In genomic region chr3:17326292-17326691, GRCm38 (mm10) we compare ENCODE assay signal across 14 mouse cellular contexts.
DNase-seq lines count a peak whose midpoint lies in the region; ATAC-seq and TF ChIP-seq lines count a peak whose summit lies in the region.
"Had no signal": no experiment of that assay in that cellular context is flagged by ENCODE, and none has a peak within 500 bp of the region (broad histone marks: within the 10 kb centered on the region; RNA-seq: fewer than 3 reads in every experiment).

No protein-coding gene starts in this region.

- peak; percentile 71 for ATAC-seq in forebrain, embryonic 15.5 days (replicated peaks)
- peak; percentile 54; the same call in 1 of the 2 replicates for ATAC-seq in hindbrain, postnatal 0 days
- peak; percentile 40; the same call in 1 of the 2 replicates for ATAC-seq in neural tube, embryonic 13.5 days (ENCODE audit: low read depth)
- ATAC-seq: intestine, postnatal 0 days had no signal

- H3K9ac ChIP-seq in forebrain, embryonic 15.5 days (replicated peaks): no peak overlapping the region
- peak overlapping the region; percentile 37; the same call in 1 of the 2 replicates for H3K9ac ChIP-seq in hindbrain, postnatal 0 days (replicated peaks; ENCODE audit: low read length)
- H3K9ac ChIP-seq in neural tube, embryonic 13.5 days: peak overlapping the region; percentile 58
- H3K9ac ChIP-seq: limb, embryonic 15.5 days; stomach, embryonic 15.5 days had no signal

- H3K27ac ChIP-seq in forebrain, embryonic 15.5 days (replicated peaks): peak overlapping the region; percentile 72
- peak overlapping the region; percentile 70 for H3K27ac ChIP-seq in hindbrain, postnatal 0 days
- H3K27ac ChIP-seq in neural tube, embryonic 13.5 days (replicated peaks): peak overlapping the region; percentile 92
- H3K27ac ChIP-seq: limb, embryonic 15.5 days; stomach, embryonic 15.5 days had no signal

- H3K4me1 ChIP-seq in forebrain, embryonic 15.5 days: peaks cover 16% of the 10 kb centered on the region
- no peaks in the 10 kb centered on the region for H3K4me1 ChIP-seq in hindbrain, postnatal 0 days (ENCODE audit: insufficient read depth, low read length)
- peaks cover 57% of the 10 kb centered on the region for H3K4me1 ChIP-seq in neural tube, embryonic 13.5 days (replicated peaks)
- H3K4me1 ChIP-seq: limb, embryonic 15.5 days; stomach, embryonic 15.5 days had no signal

- no peak for TF ChIP-seq CTCF in brain, embryonic 14.5 days (IDR thresholded peaks at IDR 0.05; ENCODE audit: borderline replicate concordance, extremely low read depth, insufficient read depth, insufficient read length)
- no peak for TF ChIP-seq CTCF in hindbrain, postnatal 0 days (IDR thresholded peaks at IDR 0.05; ENCODE audit: low read depth)

- 63% methylated on average over 8 of the region's 8 CpGs for WGBS in forebrain, embryonic 15.5 days
- WGBS in hindbrain, postnatal 0 days: 55% methylated on average over 8 of the region's 8 CpGs
- WGBS in neural tube, embryonic 13.5 days: 58% methylated on average over 8 of the region's 8 CpGs

- H3K4me3 ChIP-seq in forebrain, embryonic 15.5 days: no peak overlapping the region
- no peak overlapping the region for H3K4me3 ChIP-seq in hindbrain, postnatal 0 days (ENCODE audit: low read length)
- no peak overlapping the region for H3K4me3 ChIP-seq in neural tube, embryonic 13.5 days
- H3K4me3 ChIP-seq: limb, embryonic 15.5 days; stomach, embryonic 15.5 days had no signal

- DNase-seq in brain, embryonic 14.5 days (ENCODE audit: low read depth): peak; percentile 87
- DNase-seq in hindbrain, postnatal 0 days (ENCODE audit: low spot score): peak; percentile 46
- DNase-seq in kidney, adult 9 months: no peak
- DNase-seq in Muller cell, postnatal 12 days (ENCODE audit: inconsistent ontology term): no peak
- no peak for DNase-seq in layer of hippocampus, postnatal 25 days (ENCODE audit: extremely low spot score in 1 of 2, low spot score in 1 of 2)
- DNase-seq: cerebellum, adult 9-10 months; heart, postnatal 4 days; kidney, postnatal 14 days; lung, postnatal 10 days had no signal

- H3K36me3 ChIP-seq in forebrain, embryonic 15.5 days: no peaks in the 10 kb centered on the region
- no peaks in the 10 kb centered on the region for H3K36me3 ChIP-seq in hindbrain, postnatal 0 days (ENCODE audit: insufficient read depth, low read length)
- no peaks in the 10 kb centered on the region for H3K36me3 ChIP-seq in neural tube, embryonic 13.5 days
- H3K36me3 ChIP-seq: limb, embryonic 15.5 days; stomach, embryonic 15.5 days had no signal

- no peaks in the 10 kb centered on the region for H3K9me3 ChIP-seq in forebrain, embryonic 15.5 days
- no peaks in the 10 kb centered on the region for H3K9me3 ChIP-seq in hindbrain, postnatal 0 days (ENCODE audit: low read length)
- no peaks in the 10 kb centered on the region for H3K9me3 ChIP-seq in neural tube, embryonic 13.5 days
- H3K9me3 ChIP-seq: limb, embryonic 15.5 days; stomach, embryonic 15.5 days had no signal

- H3K4me2 ChIP-seq in forebrain, embryonic 15.5 days (replicated peaks): 0 out of 2 replicates have a peak overlapping the region, but pooled peaks have one; percentile 10
- H3K4me2 ChIP-seq in hindbrain, postnatal 0 days (ENCODE audit: low read depth, low read length): peak overlapping the region; percentile 29; the same call in 1 of the 2 replicates
- peak overlapping the region; percentile 39 for H3K4me2 ChIP-seq in neural tube, embryonic 13.5 days
- H3K4me2 ChIP-seq: limb, embryonic 15.5 days; stomach, embryonic 15.5 days had no signal

- TF ChIP-seq POLR2A in brain, embryonic 14.5 days (IDR thresholded peaks at IDR 0.05; ENCODE audit: borderline replicate concordance, extremely low read depth, insufficient read depth, insufficient read length, poor library complexity, severe bottlenecking): no peak

- no peaks in the 10 kb centered on the region for H3K27me3 ChIP-seq in forebrain, embryonic 15.5 days
- no peaks in the 10 kb centered on the region for H3K27me3 ChIP-seq in hindbrain, postnatal 0 days (ENCODE audit: insufficient read depth, low read length)
- no peaks in the 10 kb centered on the region for H3K27me3 ChIP-seq in neural tube, embryonic 13.5 days
- H3K27me3 ChIP-seq: limb, embryonic 15.5 days; stomach, embryonic 15.5 days had no signal

Comparison
In these comparisons a context has a peak if more than half of its experiments do, and no peak if none do; other contexts are left out.
1. DNase-seq: peak in brain, embryonic 14.5 days (single experiment) and hindbrain, postnatal 0 days (single experiment); none in kidney, adult 9 months (single experiment), Muller cell, postnatal 12 days (single experiment) and layer of hippocampus, postnatal 25 days (0 of 2).
2. Peak in every context shown above with its lines, with median percentiles within 50 percentile points of each other: ATAC-seq, H3K27ac ChIP-seq and H3K4me2 ChIP-seq.